Mouse (Mus musculus) left cerebral cortex, adult 8-10 months (tissue): ENCODE results near the gene Gm21616. TPM values are rescaled to one million over a fixed set of nuclear protein-coding genes. Genes with fewer than 3 reads are reported as not detected.
"Not testable (repeated sequence)": the region's sequence is repeated elsewhere in the genome, so short reads cannot be mapped to it uniquely, and the experiment has no call there.

Source experiments
- DNase-seq, 2 experiments: peaks; one replicate each; pipeline ENCODE4 v3.0.0; 2022; ENCODE audit warnings: low spot score in 2 of 2
- total RNA-seq, 4 experiments: library from RNA; stranded (reverse); gene quantifications; 2 replicates each; pipeline ENCODE4 v1.2.4; 2022

Gm21616 gene
- total RNA-seq: not detected

DNA sequence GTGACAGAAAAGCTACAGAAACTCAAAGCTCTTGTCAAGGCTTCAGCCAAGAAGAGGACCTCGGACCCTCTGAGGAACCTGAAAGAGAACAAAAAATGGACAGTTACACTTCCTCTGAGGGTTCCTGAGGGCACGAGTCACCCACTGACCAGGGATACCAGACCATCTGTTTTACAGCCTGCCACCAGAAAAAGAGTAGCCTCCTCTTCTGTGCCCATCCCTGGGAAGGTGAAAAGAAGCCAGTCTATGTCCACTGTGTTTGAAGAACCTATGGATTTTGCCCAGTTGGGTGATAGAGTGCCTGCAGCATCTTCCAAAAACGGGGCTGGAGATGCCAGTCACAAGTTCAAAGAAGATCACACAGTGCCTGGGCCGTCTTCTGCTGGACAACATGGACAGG is at the start of gene Gm21616:
Gene Gm21616, plus strand, starts transcription at position 301 of the 400 bp plus-strand sequence.
- DNase-seq: not testable (repeated sequence)
